Mouse (Mus musculus) frontal cortex, adult 2 months (tissue): Measurements from ENCODE around the gene Zfp524. TPM values are rescaled to one million over a fixed set of nuclear protein-coding genes. Genes with fewer than 3 reads are reported as not detected.
A peak's percentile ranks its signal among the peaks of the same experiment; 100 is the strongest.
"Not testable (repeated sequence)": the region's sequence is repeated elsewhere in the genome, so short reads cannot be mapped to it uniquely, and the experiment has no call there.

Source experiments
- DNase-seq, 2 experiments: peaks; one replicate each; pipeline ENCODE4 v3.0.0; 2022; ENCODE audit warnings: low spot score in 1 of 2; ENCODE audit errors: extremely low spot score in 1 of 2
- polyA plus RNA-seq: library from polyadenylated mRNA; depleted of rRNA; stranded (reverse); fragments of >200 nt; gene quantifications from 2 replicates; pipeline ENCODE4 v1.2.3, GENCODE M21; 2012; rRNA removed

Zfp524 gene
- polyA plus RNA-seq, result 11.7 and 13.5 TPM in 2 replicates

DNA sequence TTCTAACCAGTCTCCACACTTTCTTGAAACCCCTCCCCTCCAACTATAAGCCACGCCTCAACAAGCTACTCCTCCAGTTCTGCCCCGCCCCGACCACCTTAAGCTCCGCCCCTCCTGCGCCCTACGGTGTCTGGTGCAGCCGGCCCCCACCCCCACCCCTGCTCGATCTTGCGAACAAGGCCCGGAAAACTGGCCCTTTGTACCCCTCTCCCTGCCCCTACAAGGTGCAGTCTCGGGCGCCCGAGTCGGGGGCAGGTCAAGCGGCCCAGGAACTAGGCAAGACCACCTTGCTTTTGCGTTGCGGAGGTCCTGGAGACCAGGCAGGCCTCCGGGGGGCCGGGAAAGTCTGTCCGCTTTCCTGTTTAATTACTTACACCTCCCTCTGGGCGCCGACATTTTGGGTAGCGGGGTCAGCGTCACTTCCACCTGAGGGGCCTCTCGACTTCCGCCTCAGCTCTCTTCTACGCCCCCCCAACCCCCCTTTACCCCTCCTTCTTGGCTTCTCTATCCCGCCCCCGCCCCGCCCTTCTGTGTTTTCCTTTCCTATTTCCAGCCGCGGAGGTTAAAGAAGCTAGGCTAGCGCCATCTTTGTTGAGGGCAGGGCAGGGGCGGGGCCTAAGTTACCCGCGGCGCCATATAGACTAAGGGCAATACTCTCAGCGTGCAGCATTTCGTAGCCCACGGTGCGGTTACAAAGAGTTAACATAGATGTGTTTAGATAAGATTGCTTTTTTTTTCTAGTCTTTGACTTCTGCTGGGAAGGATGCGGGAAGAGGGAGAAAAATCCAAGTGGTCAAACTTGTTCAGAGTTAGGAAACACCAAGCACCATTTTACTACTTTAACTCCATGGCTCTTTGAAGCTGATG, at the start of gene Zfp524, which contains the start of gene Fiz1:
Zfp524 (plus strand) TSS at position 165 of the 867 bp plus-strand sequence.
Fiz1 (minus strand) TSS at position 447 of the 867 bp plus-strand sequence.
- peak; percentile 95 to 99 for DNase-seq

GRCm38 (mm10) chr7:4964988-4965387, 49.2 kb upstream of the Zfp524 start:
- no peak for DNase-seq

GRCm38 (mm10) chr7:4971068-4971467, 43.1 kb upstream of the Zfp524 start, which contains the start of gene Sbk3:
Sbk3 (minus strand) TSS chr7:4971168.
- DNase-seq, result no peak

GRCm38 (mm10) chr7:4971710-4972109, 42.5 kb upstream of the Zfp524 start:
- no peak for DNase-seq

- DNase-seq, result no peak
Observed at GRCm38 (mm10) chr7:4972321-4973047, 41.7 kb upstream of the Zfp524 start.

- no peak for DNase-seq
Observed at GRCm38 (mm10) chr7:4975455-4975854, 38.8 kb upstream of the Zfp524 start.

GRCm38 (mm10) chr7:4976832-4977231, 37.4 kb upstream of the Zfp524 start:
- DNase-seq, result no peak

DNA sequence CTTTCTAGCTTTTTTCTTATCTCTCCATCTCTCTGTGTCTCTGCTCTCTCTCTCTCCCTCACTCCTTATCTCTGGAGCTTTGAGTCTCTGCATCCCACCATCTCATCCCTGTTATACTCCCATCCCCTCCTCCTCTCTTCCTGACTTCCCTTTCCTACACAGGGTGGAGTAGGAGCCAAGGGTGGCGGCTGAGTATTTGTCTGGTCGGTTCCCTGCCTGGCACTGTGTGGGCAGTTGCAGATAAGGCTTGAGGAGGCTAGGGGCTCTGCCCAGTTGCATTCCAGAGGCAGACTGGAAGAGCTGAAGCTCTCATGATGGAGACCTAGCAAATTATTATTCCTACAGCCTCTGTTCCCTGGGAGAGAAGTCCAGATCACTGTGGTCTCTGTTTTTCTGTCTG, 26.0 kb upstream of the Zfp524 start:
- DNase-seq, result no peak

- no peak for DNase-seq
Observed at GRCm38 (mm10) chr7:4993347-4993998, 20.7 kb upstream of the Zfp524 start.

DNA sequence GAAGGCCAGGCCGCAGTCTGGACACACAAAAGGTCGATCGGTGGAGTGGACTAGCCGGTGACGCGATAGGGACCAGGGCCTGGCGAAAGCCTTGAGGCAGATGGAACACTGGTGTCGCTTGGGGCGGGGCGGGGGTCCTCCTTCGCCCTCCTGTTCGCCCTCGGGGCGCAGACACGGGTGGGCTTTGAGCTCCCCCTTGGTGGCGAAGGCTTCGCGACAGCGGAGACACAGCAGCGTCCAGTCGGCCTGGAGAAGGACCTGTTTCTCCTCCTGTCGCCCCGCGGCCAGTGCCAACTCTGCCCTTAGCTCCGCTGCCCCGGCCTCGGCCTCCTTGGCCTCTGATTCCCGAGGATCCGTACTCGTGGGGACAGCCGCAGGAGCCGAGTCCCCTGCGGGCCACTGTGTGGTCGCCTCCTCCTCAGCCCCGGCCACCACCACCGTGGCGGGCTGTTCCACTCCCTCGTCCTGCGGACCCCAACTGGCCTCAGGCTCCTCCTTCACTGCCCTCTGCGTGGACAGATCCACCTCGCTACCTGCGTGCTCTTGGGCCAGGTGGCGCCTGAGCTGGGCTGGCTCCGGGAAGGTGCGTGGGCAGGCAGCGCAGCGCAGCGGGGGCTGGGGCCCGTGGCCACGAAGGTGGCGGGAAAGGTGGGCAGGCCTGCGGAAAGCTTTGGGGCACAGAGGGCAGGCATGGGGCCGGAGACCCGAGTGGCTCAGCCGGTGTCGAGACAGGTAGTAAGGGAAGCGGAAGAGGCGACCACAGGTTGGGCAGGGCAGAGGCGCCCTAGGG, 20.0 kb upstream of the Zfp524 start:
- no peak for DNase-seq

DNA sequence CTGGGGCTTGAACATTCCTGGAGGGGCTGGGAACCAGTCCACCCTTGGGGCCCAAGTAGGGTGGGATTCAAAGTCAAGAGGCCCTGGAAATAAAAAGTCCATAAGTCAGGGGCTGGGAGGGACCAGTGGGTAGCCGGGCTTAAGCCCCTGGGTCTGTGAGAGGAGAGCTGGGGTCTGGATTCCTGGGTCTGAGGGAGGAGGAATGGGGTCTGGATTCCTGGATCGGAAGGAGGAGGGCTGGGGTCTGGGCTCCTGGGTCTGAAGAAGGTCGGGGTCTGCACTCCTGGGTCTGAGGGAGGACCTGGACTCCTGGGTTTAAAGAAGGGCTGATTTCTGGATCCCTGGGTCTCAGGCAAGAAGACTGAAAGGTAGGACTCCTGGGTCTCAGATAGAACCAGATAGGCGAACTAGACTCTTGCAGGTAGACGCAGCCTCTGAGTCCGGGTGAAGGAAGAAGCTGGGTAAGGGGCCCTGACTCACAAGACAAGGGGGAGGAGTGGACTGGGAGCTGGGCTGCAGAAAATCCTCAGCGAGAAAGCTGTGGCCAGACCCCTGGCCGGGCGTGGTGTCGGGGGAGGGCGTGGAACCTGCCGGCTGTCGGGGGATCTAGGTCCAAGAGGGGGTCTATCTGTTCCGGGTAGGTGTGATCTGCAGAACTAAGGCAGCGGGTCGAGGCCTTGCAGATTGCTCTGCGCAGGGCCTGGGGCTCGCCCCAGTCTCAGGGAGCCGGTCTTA, 18.8 kb upstream of the Zfp524 start:
- DNase-seq, result no peak

DNA sequence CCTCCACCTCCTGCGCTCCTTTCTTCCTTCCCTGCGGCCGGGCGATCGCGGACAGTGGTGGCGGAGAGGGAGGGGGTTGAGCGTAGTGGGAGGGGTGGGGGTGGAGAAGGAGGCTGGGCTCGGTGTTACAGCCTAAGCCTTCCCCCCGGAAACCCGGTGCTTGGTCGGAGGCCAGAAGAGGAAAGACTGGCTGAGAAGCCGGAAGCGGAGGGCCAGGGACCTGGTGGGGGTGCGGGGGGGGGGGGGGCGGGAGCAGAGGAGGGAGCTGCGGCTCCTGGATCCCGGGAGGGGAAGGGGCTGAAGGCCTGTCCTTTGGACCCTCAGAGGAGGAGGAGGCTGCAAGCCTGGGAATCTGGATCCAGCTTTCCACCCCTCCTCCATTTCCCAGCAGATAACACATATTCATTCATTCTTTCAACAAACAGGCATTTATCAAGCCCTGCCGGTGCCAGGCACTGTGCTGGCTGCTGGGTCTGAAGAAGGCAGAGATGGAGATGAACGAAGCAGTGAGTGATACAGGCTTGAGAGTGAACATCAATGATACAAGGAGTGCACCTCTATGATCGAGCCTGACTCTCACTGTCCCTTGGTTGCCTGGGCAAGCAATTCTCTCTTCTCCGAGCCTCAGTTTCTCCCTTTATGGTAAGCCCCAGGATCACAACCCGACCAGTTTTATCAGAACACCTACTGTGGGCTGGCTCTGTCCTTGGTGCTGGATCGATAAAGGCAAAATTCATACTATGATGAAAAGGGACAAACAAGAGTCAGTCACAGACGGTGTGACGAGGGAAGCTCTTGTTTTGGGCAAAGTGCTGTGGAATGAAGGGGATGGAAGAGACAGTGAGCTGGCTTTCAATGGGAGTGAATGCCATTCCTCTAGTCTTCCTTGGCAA, 18.0 kb upstream of the Zfp524 start, which contains the start of gene Zfp579:
Zfp579 (minus strand) TSS at position 156 of the 893 bp plus-strand sequence.
- DNase-seq, result peak; percentile 79 to 97

DNA sequence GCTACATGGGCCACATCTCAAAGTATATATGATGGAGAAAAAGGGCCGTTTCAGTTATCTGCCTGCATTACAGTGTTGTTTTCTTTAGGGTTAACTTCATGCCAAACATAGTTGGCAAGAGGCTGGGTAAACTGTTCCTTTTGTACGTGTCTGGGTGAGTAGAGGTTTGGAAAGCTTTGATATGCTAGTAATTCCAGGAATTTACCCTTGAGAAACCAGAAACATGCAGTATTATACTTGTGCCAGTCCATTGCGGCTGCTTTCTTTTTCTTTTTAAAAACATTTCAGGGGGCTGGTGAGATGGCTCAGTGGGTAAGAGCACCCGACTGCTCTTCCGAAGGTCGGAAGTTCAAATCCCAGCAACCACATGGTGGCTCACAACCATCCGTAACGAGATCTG, 17.3 kb upstream of the Zfp524 start:
- DNase-seq, result no peak

DNA sequence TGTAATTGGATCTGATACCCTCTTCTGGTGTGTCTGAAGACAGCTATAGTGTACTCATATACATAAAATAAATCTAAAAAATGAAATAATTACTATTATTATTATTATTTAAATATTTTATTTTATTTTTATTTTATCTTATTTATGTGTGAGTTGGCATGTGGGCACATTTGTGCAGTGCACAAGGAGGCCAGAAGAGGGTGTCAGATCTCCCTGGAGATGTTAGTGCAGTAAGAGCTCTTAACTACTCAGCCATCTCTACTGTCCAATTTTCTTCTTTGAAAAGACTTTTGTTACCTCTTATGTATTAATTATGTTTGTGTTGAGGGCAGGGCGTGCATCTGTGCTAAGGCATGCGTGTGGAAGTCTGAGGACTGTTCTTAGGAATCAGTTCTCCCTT, 14.3 kb upstream of the Zfp524 start:
- no peak for DNase-seq

GRCm38 (mm10) chr7:5002876-5003275, 11.3 kb upstream of the Zfp524 start:
- DNase-seq, result not testable (repeated sequence)

DNA sequence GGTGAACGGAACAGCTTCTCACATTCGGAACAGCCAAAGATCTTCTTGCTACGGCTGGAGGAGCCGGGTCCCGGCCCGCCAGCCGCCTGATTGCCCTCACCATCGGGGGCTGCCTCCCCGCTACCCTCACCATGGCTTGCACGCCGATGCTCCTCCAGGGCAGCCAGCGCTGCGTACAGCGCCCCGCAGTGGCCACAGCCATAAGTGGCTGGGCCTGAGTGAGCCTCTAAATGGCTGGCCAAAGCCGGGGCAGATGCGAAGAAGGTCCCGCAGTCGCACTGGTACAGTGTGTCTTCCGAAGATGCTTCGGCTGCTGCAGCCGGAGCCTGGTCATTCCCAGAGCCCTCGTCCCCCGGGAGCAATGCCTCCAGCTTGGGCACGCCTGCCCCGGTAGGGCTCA, 6.0 kb upstream of the Zfp524 start:
- DNase-seq, result no peak

DNA sequence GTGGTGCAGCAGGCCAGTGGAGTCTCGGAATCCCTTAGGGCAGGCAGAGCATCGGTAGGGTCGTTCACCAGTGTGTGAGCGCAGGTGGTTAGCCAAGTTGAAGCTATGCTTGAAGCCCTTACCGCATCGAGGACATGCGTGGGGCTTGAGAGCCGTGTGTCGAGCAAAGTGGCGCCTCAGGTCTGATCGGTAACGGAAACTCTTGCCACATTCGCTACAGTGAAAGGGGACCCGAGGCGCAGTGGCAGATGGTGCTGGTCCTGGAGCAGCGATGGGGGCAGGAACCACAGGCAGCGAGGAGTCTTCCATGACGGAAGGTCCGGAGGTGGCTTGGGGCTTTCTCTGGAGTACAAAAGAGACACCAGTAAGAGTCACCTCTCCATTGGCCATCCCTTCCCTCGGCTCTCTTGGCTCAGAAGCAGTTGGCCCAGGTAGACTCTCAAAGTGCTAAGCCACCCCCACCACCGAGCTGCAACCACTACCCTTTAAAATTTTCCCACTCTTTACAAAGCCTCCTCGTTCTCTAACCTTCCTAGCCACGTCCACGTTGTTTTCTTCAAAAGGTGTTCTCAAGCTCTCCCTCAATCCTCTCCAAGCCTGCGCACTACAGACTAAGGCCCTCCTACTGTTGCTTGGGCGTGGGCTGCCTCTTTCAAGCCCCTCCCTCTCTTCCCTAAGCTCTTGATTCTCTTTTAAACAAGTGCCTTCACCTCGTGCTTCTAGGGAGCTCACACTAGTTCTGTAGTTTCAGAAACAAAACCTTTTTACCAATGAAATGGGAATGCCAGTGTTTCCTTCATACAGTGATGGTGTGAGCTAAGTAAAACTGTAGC, 1.3 kb upstream of the Zfp524 start:
- no peak for DNase-seq
